Mouse (Mus musculus) neural tube, embryonic 12.5 days (tissue): ENCODE data around the gene Cep112. TPM values are rescaled to one million over a fixed set of nuclear protein-coding genes. Genes with fewer than 3 reads are reported as not detected.
A peak's percentile ranks its signal among the peaks of the same experiment; 100 is the strongest.
"Not testable (repeated sequence)": the region's sequence is repeated elsewhere in the genome, so short reads cannot be mapped to it uniquely, and the experiment has no call there.

ENCODE experiments used
- ATAC-seq: fragments of 200-750 bp; cut with Nextera tagmentation; 2 replicates; pipeline ENCODE4 v1.8.0; 2017; ENCODE audit warnings: low read depth, mild to moderate bottlenecking, moderate TSS enrichment, moderate library complexity; ENCODE audit not compliant: low FRiP score
- H3K27ac ChIP-seq: fragments of 300-500 bp; sonication (generic); 2 replicates; pipeline ENCODE4 v1.5.1; 2016
- H3K27me3 ChIP-seq: fragments of 300-500 bp; sonication (generic); replicated peaks from 2 replicates; pipeline ENCODE4 v1.6.1; 2016; ENCODE audit warnings: mild to moderate bottlenecking
- H3K36me3 ChIP-seq: fragments of 300-500 bp; sonication (generic); 2 replicates; pipeline ENCODE4 v1.6.1; 2016; ENCODE audit warnings: mild to moderate bottlenecking
- H3K4me1 ChIP-seq: fragments of 300-500 bp; sonication (generic); 2 replicates; pipeline ENCODE4 v1.6.1; 2016
- H3K4me2 ChIP-seq: fragments of 300-500 bp; sonication (generic); replicated peaks from 2 replicates; pipeline ENCODE4 v1.6.1; 2016; ENCODE audit warnings: mild to moderate bottlenecking
- H3K4me3 ChIP-seq: fragments of 300-500 bp; sonication (generic); 2 replicates; pipeline ENCODE4 v1.5.1; 2016
- H3K9ac ChIP-seq: fragments of 300-500 bp; sonication (generic); 2 replicates; pipeline ENCODE4 v1.6.1; 2016; ENCODE audit warnings: mild to moderate bottlenecking
- H3K9me3 ChIP-seq: fragments of 300-500 bp; sonication (generic); 2 replicates; pipeline ENCODE4 v1.6.1; 2016; ENCODE audit warnings: mild to moderate bottlenecking
- WGBS: fragments of 180-500 bp; shearing (Covaris S2); methylation state at CpG from one replicate; pipeline ENCODE4 v1.1.7; 2016; 5-methylcytosine and 5-hydroxymethylcytosine counted together
- polyA plus RNA-seq: library from polyadenylated mRNA; unstranded; fragments of >200 nt; fragmentation: Nextera tagmentation; extraction: Ambion mirVana; gene quantifications from 2 replicates; pipeline ENCODE4 v1.2.1, GENCODE M21; 2016

Cep112 gene
- polyA plus RNA-seq, 1 experiment from 2014 or later, result 10.7 TPM

- H3K27ac ChIP-seq, H3K9ac ChIP-seq, H3K4me1 ChIP-seq, H3K4me3 ChIP-seq, H3K27me3 ChIP-seq, H3K9me3 ChIP-seq, ATAC-seq, H3K4me2 ChIP-seq, H3K36me3 ChIP-seq: not testable (repeated sequence)
- WGBS, result 97% methylated on average over 1 of the region's 1 CpGs
Observed at GRCm38 (mm10) chr11:108871284-108871683, 446.3 kb downstream of the Cep112 start.

- H3K27ac ChIP-seq, result no peak overlapping the region
- 90% methylated on average over 3 of the region's 3 CpGs for WGBS
- H3K4me1 ChIP-seq, result no peaks in the 10 kb centered on the region
- no peaks in the 10 kb centered on the region for H3K9me3 ChIP-seq
- H3K36me3 ChIP-seq, result no peaks in the 10 kb centered on the region
- H3K9ac ChIP-seq, result no peak overlapping the region
- no peaks in the 10 kb centered on the region for H3K27me3 ChIP-seq
- H3K4me2 ChIP-seq, result no peak overlapping the region
- H3K4me3 ChIP-seq, result no peak overlapping the region
- ATAC-seq, result no peak
Observed at GRCm38 (mm10) chr11:108871748-108872147, 446.8 kb downstream of the Cep112 start.

GRCm38 (mm10) chr11:108876633-108877205, 451.7 kb downstream of the Cep112 start:
- WGBS, result 84% methylated on average over 7 of the region's 7 CpGs
- Histone ChIP-seq H3K4me2 (no peak overlapping the region), H3K4me3 (no peak overlapping the region), H3K27me3 (no peaks in the 10 kb centered on the region), H3K9ac (no peak overlapping the region), H3K27ac (no peak overlapping the region), H3K9me3 (no peaks in the 10 kb centered on the region), H3K36me3 (no peaks in the 10 kb centered on the region), H3K4me1 (no peaks in the 10 kb centered on the region)
- ATAC-seq, result no peak

- no peak for ATAC-seq
- H3K9me3 ChIP-seq, result no peaks in the 10 kb centered on the region
- H3K27me3 ChIP-seq, result no peaks in the 10 kb centered on the region
- no peaks in the 10 kb centered on the region for H3K4me1 ChIP-seq
- no peaks in the 10 kb centered on the region for H3K36me3 ChIP-seq
- 65% methylated on average over 5 of the region's 5 CpGs for WGBS
- no peak overlapping the region for H3K4me3 ChIP-seq
- H3K9ac ChIP-seq, result no peak overlapping the region
- H3K27ac ChIP-seq, result no peak overlapping the region
- H3K4me2 ChIP-seq, result no peak overlapping the region
Observed at GRCm38 (mm10) chr11:108877520-108877919, 452.5 kb downstream of the Cep112 start.

- Histone ChIP-seq H3K4me1 (peaks cover 4% of the 10 kb centered on the region), H3K4me2 (no peak overlapping the region), H3K4me3 (no peak overlapping the region), H3K9me3 (no peaks in the 10 kb centered on the region), H3K9ac (no peak overlapping the region), H3K27ac (no peak overlapping the region), H3K27me3 (no peaks in the 10 kb centered on the region), H3K36me3 (no peaks in the 10 kb centered on the region)
- 87% methylated on average over 4 of the region's 4 CpGs for WGBS
- ATAC-seq, result no peak
Observed at GRCm38 (mm10) chr11:108880546-108880945, 455.6 kb downstream of the Cep112 start.

- ATAC-seq, result no peak
- H3K36me3 ChIP-seq, result no peaks in the 10 kb centered on the region
- no peak overlapping the region for H3K27ac ChIP-seq
- H3K27me3 ChIP-seq, result no peaks in the 10 kb centered on the region
- H3K4me1 ChIP-seq, result peaks cover 4% of the 10 kb centered on the region
- 81% methylated on average over 5 of the region's 5 CpGs for WGBS
- no peak overlapping the region for H3K4me3 ChIP-seq
- no peaks in the 10 kb centered on the region for H3K9me3 ChIP-seq
- no peak overlapping the region for H3K9ac ChIP-seq
- H3K4me2 ChIP-seq, result no peak overlapping the region
Observed at GRCm38 (mm10) chr11:108881662-108882061, 456.7 kb downstream of the Cep112 start.

GRCm38 (mm10) chr11:108885276-108885896, 460.4 kb downstream of the Cep112 start:
- no peak; the same call in 1 of the 2 replicates for ATAC-seq
- H3K4me2 ChIP-seq, result no peak overlapping the region
- 36% methylated on average over 19 of the region's 19 CpGs for WGBS
- peaks cover 8% of the 10 kb centered on the region for H3K4me1 ChIP-seq
- no peaks in the 10 kb centered on the region for H3K36me3 ChIP-seq
- H3K9ac ChIP-seq, result no peak overlapping the region
- no peaks in the 10 kb centered on the region for H3K27me3 ChIP-seq
- H3K4me3 ChIP-seq, result no peak overlapping the region
- no peak overlapping the region for H3K27ac ChIP-seq
- H3K9me3 ChIP-seq, result no peaks in the 10 kb centered on the region

GRCm38 (mm10) chr11:108886060-108886459, 461.1 kb downstream of the Cep112 start:
- Histone ChIP-seq H3K36me3 (no peaks in the 10 kb centered on the region), H3K27me3 (no peaks in the 10 kb centered on the region), H3K4me1 (peaks cover 13% of the 10 kb centered on the region), H3K27ac (no peak overlapping the region), H3K4me2 (no peak overlapping the region), H3K9ac (no peak overlapping the region), H3K4me3 (no peak overlapping the region), H3K9me3 (no peaks in the 10 kb centered on the region)
- WGBS, result 77% methylated on average over 8 of the region's 8 CpGs
- ATAC-seq, result no peak

- no peak for ATAC-seq
- H3K27me3 ChIP-seq, result no peaks in the 10 kb centered on the region
- no peaks in the 10 kb centered on the region for H3K36me3 ChIP-seq
- no peak overlapping the region for H3K4me3 ChIP-seq
- no peaks in the 10 kb centered on the region for H3K9me3 ChIP-seq
- 47% methylated on average over 11 of the region's 11 CpGs for WGBS
- H3K4me2 ChIP-seq, result no peak overlapping the region
- peaks cover 34% of the 10 kb centered on the region for H3K4me1 ChIP-seq
- no peak overlapping the region for H3K27ac ChIP-seq
- no peak overlapping the region for H3K9ac ChIP-seq
Observed at GRCm38 (mm10) chr11:108889121-108889520, 464.1 kb downstream of the Cep112 start.

- no peaks in the 10 kb centered on the region for H3K9me3 ChIP-seq
- H3K36me3 ChIP-seq, result no peaks in the 10 kb centered on the region
- H3K4me2 ChIP-seq, result peak overlapping the region; percentile 64
- ATAC-seq, result no peak; the same call in 1 of the 2 replicates
- H3K27me3 ChIP-seq, result no peaks in the 10 kb centered on the region
- WGBS, result 24% methylated on average over 16 of the region's 16 CpGs
- peaks cover 36% of the 10 kb centered on the region for H3K4me1 ChIP-seq
- no peak overlapping the region for H3K27ac ChIP-seq
- peak overlapping the region; percentile 23 for H3K4me3 ChIP-seq
- no peak overlapping the region for H3K9ac ChIP-seq
Observed at GRCm38 (mm10) chr11:108890544-108890943, 465.6 kb downstream of the Cep112 start.

GRCm38 (mm10) chr11:108891111-108891870, 466.3 kb downstream of the Cep112 start:
- Histone ChIP-seq H3K4me2 (peak overlapping the region; percentile 64), H3K36me3 (no peaks in the 10 kb centered on the region), H3K4me1 (peaks cover 36% of the 10 kb centered on the region), H3K9me3 (no peaks in the 10 kb centered on the region), H3K27me3 (no peaks in the 10 kb centered on the region), H3K9ac (peak overlapping the region; percentile 41; the same call in 1 of the 2 replicates), H3K27ac (no peak overlapping the region), H3K4me3 (peak overlapping the region; percentile 23)
- under 1% methylated on average over 17 of the region's 17 CpGs for WGBS
- ATAC-seq, result peak; percentile 96

GRCm38 (mm10) chr11:108891871-108892380, 466.9 kb downstream of the Cep112 start:
- Histone ChIP-seq H3K4me3 (peak overlapping the region; percentile 23; the same call in 1 of the 2 replicates), H3K4me2 (peak overlapping the region; percentile 64), H3K36me3 (no peaks in the 10 kb centered on the region), H3K27me3 (no peaks in the 10 kb centered on the region), H3K27ac (no peak overlapping the region), H3K9ac (peak overlapping the region; percentile 41; the same call in 1 of the 2 replicates), H3K4me1 (peaks cover 36% of the 10 kb centered on the region), H3K9me3 (no peaks in the 10 kb centered on the region)
- 4% methylated on average over 21 of the region's 21 CpGs for WGBS
- ATAC-seq, result no peak
